Mouse (Mus musculus) lung, postnatal 4 days (tissue): ENCODE results near the gene Pgp.

Experiments used
- DNase-seq, 2 experiments: peaks; one replicate each; pipeline ENCODE4 v3.0.0; 2021

Gene Pgp

GRCm38 (mm10) chr17:24485090-24485860 lies 15.1 kb downstream of the Pgp start:
- DNase-seq, result peak in 1 of 2 experiments; percentile 53

GRCm38 (mm10) chr17:24488186-24488661 lies 18.0 kb downstream of the Pgp start, which contains the start of gene Caskin1:
Gene Caskin1, plus strand, starts transcription at chr17:24488601.
- DNase-seq, result peak; percentile 34 to 43

- DNase-seq, result peak in 1 of 2 experiments; percentile 31
Observed at GRCm38 (mm10) chr17:24488662-24489264, 18.6 kb downstream of the Pgp start.

DNA sequence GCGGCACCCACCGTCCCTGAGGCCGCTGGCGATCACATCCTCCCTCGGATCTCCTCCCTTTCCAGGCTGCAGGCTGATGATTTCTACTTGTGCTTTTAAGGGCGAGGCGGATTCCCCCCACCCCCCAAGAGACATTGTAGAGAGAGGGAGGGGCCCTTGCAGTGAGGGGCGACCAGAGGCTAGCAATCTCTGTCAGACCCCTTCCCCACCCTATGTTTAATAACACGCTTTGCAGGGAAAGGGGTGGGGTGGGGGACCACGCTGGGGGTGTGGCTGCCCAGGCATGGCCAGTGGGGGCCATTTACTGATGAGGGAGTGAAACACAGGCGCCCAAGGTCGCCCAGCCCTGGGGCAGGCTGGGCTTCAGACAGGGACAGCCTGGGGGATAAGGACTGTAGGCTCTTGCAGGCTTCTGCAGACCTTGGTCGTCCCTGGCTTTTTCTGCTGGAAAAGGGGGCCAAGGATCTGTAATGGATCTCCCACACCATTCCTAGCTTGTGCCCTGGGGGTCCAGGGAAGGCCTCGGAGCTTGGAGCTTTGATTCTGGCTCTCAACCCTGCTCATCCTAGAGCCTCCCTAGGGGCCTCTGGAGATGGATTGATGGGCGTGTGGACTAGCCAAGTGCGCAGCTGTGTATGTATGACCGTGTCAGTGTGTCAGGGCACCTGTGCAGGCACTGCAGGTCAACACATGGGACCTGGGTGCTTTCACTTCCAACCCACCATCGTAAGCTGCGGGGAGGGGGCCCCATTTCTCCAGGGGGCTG lies 19.3 kb downstream of the Pgp start:
- peak in 1 of 2 experiments; percentile 17 for DNase-seq

GRCm38 (mm10) chr17:24490399-24490798 lies 20.2 kb downstream of the Pgp start:
- no peak for DNase-seq

GRCm38 (mm10) chr17:24494627-24495335 lies 24.6 kb downstream of the Pgp start:
- DNase-seq, result peak in 1 of 2 experiments; percentile 68

GRCm38 (mm10) chr17:24495443-24495842 lies 25.3 kb downstream of the Pgp start:
- no peak for DNase-seq

DNA sequence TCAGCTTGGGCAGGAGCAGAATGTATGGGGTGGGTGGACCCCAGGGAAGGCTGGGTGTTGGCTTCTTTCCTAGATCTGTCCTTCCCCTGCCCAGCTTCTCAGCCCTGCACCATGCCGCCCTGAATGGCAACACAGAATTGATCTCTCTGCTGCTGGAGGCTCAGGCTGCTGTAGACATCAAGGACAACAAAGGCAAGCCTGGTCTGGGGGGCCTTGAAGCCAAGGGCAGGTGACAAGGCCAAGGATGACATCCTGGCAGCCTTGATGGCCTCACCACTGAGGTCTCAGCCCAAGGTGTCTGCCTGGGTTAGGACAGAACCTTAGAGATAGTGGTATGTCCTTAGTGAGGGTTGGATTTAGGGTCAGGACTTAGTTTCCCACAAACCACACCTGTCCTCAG lies 25.8 kb downstream of the Pgp start:
- DNase-seq, result no peak

DNA sequence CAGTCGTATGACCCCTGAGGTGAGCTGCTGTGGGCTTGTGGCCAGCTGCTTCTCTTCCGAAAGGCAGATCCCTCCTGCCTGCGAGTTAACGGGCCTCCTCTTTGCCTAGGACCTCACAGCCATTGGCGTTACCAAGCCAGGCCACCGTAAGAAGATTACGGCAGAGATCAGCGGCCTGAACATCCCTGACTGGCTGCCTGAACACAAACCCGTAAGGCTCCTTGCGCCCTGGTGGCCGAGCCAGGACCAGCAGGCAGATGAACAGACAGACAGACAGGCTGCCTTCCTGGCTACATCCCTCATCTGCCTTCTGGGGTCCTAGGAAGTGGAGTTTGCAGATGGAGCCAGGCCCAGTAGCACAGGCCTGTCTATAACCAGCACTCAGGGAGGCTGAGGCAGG lies 32.0 kb downstream of the Pgp start:
- peak in 1 of 2 experiments; percentile 34 for DNase-seq

- no peak for DNase-seq
Observed at GRCm38 (mm10) chr17:24504085-24504484, 33.9 kb downstream of the Pgp start.

DNA sequence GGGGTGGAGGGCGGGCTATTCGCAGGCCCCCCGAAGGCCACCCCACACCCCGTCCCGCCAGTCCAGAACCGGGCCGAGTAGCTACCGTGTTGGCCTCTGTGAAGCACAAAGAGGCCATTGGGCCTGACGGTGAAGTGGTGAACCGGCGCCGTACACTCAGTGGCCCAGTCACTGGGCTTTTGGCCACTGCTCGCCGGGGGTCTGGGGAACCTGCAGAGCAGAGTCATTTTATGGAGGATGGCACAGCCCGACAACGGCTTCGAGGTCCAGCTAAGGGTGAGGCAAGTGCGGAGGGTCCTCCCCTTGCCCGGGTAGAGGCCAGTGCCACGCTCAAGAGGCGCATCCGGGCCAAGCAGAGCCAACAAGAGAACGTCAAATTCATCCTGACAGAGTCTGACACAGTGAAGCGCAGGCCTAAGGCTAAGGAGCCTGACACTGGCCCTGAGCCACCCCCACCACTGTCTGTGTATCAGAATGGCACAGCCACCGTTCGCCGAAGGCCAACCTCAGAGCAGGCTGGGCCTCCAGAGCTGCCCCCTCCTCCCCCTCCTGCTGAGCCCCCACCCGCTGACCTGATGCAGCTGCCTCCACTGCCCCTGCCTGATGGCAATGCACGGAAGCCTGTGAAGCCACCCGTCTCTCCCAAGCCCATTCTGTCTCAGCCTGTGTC lies 35.2 kb downstream of the Pgp start:
- no peak for DNase-seq

DNA sequence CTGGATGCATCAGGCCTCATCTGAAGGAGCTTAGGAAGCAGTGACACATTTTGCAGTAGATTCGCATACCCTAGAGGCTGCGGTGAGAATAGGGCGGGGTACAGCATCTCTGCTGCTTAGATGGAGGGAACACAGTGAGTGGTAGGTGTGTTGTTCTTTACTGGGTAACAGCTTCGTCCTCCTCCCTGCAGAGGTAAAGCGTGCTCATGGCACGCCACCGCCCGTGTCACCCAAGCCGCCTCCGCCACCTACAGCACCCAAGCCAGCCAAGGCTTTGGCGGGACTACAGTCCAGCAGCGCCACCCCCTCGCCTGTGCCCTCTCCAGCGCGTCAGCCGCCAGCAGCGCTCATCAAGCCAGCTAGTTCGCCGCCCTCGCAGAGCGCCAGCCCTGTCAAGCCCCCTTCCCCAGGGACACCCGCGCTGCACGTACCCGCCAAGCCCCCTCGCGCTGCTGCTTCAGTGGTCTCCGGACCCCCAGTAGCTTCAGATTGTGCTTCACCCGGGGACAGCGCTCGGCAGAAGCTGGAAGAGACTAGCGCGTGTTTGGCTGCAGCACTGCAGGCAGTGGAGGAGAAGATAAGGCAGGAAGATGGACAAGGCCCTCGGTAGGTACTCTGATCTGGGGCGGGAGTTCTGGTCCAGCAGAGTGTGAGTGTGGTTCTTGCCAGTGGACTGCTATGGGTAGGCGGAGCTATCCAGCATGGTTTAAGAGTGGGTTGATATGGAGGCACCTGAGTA lies 36.3 kb downstream of the Pgp start:
- DNase-seq, result no peak

GRCm38 (mm10) chr17:24507129-24507664 lies 37.0 kb downstream of the Pgp start:
- no peak for DNase-seq

GRCm38 (mm10) chr17:24507806-24508460 lies 37.7 kb downstream of the Pgp start:
- no peak for DNase-seq

GRCm38 (mm10) chr17:24513609-24514008 lies 43.4 kb downstream of the Pgp start:
- peak; percentile 65 to 75 for DNase-seq

- DNase-seq, result peak; percentile 52 to 76
Observed at GRCm38 (mm10) chr17:24514270-24515257, 44.4 kb downstream of the Pgp start.

- DNase-seq, result no peak
Observed at GRCm38 (mm10) chr17:24520450-24520849, 50.3 kb downstream of the Pgp start.
